Mouse (Mus musculus): Measurements from ENCODE around the gene Vwa3a. TPM values are rescaled to one million over a fixed set of nuclear protein-coding genes. Genes with fewer than 3 reads are reported as not detected.

Vwa3a gene
- polyA plus RNA-seq, 1 experiment, result 0.03 TPM

DNA sequence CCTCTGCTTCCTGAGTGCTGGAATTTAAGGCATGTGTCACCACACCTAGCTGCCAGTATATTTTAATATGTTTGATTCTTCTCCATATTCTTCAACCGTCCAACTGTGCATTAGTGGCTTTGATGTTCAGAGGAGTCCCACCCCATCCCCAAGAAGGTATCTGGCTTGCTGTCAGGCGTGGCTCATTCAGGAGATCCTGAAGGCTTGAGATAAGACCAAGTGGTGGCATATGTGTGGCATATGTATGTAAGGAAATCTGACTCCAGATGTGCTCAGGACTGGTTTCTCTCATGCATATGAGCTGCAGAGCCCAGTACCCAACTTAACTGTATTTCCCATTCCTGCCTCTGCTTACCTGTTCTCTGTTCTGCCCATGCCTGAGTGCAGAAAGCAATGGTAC lies 38.9 kb downstream of the Vwa3a start:
- WGBS, result 33% methylated on average over 2 of the region's 2 CpGs
- H3K4me1 ChIP-seq (ENCODE audit: control insufficient read depth, insufficient read depth, insufficient read length, low read length), result no peaks in the 10 kb centered on the region
- H3K4me3 ChIP-seq (ENCODE audit: low read depth, low read length), result no peak overlapping the region
- TF ChIP-seq POLR2A (IDR thresholded peaks at IDR 0.05; ENCODE audit: low read depth, low read length) (no peak), CTCF (IDR thresholded peaks at IDR 0.05; ENCODE audit: extremely low read depth, insufficient read length, insufficient replicate concordance, low read depth, low read length) (no peak)
- no peak overlapping the region for H3K27ac ChIP-seq (ENCODE audit: insufficient read depth, low read depth, low read length)
- no peaks in the 10 kb centered on the region for H3K27me3 ChIP-seq (ENCODE audit: control insufficient read depth, insufficient read depth, low read length)
- no peaks in the 10 kb centered on the region for H3K36me3 ChIP-seq (ENCODE audit: control insufficient read depth, insufficient read depth, low read length)

- TF ChIP-seq CTCF (IDR thresholded peaks at IDR 0.05; ENCODE audit: extremely low read depth, insufficient read length, insufficient replicate concordance, low read depth, low read length) (no peak), POLR2A (IDR thresholded peaks at IDR 0.05; ENCODE audit: low read depth, low read length) (no peak)
- Histone ChIP-seq H3K27ac (ENCODE audit: insufficient read depth, low read depth, low read length) (no peak overlapping the region), H3K4me3 (ENCODE audit: low read depth, low read length) (no peak overlapping the region), H3K4me1 (ENCODE audit: control insufficient read depth, insufficient read depth, insufficient read length, low read length) (no peaks in the 10 kb centered on the region), H3K36me3 (ENCODE audit: control insufficient read depth, insufficient read depth, low read length) (no peaks in the 10 kb centered on the region), H3K27me3 (ENCODE audit: control insufficient read depth, insufficient read depth, low read length) (no peaks in the 10 kb centered on the region)
- WGBS, result 72% methylated on average over 4 of the region's 4 CpGs
Observed at GRCm38 (mm10) chr7:120795544-120795943, 56.4 kb downstream of the Vwa3a start.

- no peak for TF ChIP-seq CTCF (IDR thresholded peaks at IDR 0.05; ENCODE audit: extremely low read depth, insufficient read length, insufficient replicate concordance, low read depth, low read length)
- no peak for TF ChIP-seq POLR2A (IDR thresholded peaks at IDR 0.05; ENCODE audit: low read depth, low read length)
- H3K36me3 ChIP-seq (ENCODE audit: control insufficient read depth, insufficient read depth, low read length), result no peaks in the 10 kb centered on the region
- no peak overlapping the region for H3K4me3 ChIP-seq (ENCODE audit: low read depth, low read length)
- no peaks in the 10 kb centered on the region for H3K27me3 ChIP-seq (ENCODE audit: control insufficient read depth, insufficient read depth, low read length)
- 65% methylated on average over 3 of the region's 3 CpGs for WGBS
- H3K27ac ChIP-seq (ENCODE audit: insufficient read depth, low read depth, low read length), result no peak overlapping the region
- no peaks in the 10 kb centered on the region for H3K4me1 ChIP-seq (ENCODE audit: control insufficient read depth, insufficient read depth, insufficient read length, low read length)
Observed at GRCm38 (mm10) chr7:120796369-120796768, 57.3 kb downstream of the Vwa3a start.

DNA sequence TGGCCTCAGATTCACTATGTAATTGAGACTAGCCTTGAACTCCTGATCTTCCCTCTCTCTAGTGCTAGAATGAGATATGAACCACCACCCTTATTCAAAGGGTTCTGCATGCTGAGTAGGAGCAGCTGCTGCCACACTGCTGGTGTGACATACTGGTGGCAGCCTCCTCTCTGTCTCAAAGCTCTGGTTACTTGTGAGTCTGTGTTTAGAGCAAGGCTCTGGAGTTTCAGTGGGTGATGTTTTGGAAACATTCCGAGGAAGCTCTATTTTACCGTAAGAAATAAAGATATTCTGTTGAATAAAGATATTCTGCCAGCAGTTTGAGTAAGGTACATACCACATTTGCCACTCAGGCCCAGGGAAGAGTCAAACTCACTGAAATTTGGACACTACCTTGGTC lies 64.2 kb downstream of the Vwa3a start:
- 92% methylated on average over 2 of the region's 2 CpGs for WGBS
- H3K36me3 ChIP-seq (ENCODE audit: control insufficient read depth, insufficient read depth, low read length), result no peaks in the 10 kb centered on the region
- TF ChIP-seq CTCF (IDR thresholded peaks at IDR 0.05; ENCODE audit: extremely low read depth, insufficient read length, insufficient replicate concordance, low read depth, low read length) (no peak), POLR2A (IDR thresholded peaks at IDR 0.05; ENCODE audit: low read depth, low read length) (no peak)

GRCm38 (mm10) chr7:120809705-120810104 lies 70.6 kb downstream of the Vwa3a start:
- Histone ChIP-seq H3K36me3 (ENCODE audit: control insufficient read depth, insufficient read depth, low read length) (no peaks in the 10 kb centered on the region), H3K4me1 (ENCODE audit: control insufficient read depth, insufficient read depth, insufficient read length, low read length) (peaks cover 3% of the 10 kb centered on the region; the same call in 1 of the 2 replicates), H3K27ac (ENCODE audit: insufficient read depth, low read depth, low read length) (no peak overlapping the region), H3K27me3 (ENCODE audit: control insufficient read depth, insufficient read depth, low read length) (0 out of 2 replicates have a peak, but pooled peaks cover 4% of the 10 kb centered on the region), H3K4me3 (ENCODE audit: low read depth, low read length) (peak overlapping the region; percentile 23; the same call in 1 of the 2 replicates)
- TF ChIP-seq POLR2A (IDR thresholded peaks at IDR 0.05; ENCODE audit: low read depth, low read length) (no peak), CTCF (IDR thresholded peaks at IDR 0.05; ENCODE audit: extremely low read depth, insufficient read length, insufficient replicate concordance, low read depth, low read length) (no peak)
- 8% methylated on average over 27 of the region's 27 CpGs for WGBS

More for the DNA sequence above, 64.2 kb downstream of the Vwa3a start:
- Histone ChIP-seq H3K27ac (ENCODE audit: insufficient read depth, low read depth, low read length) (no peak overlapping the region), H3K27me3 (ENCODE audit: control insufficient read depth, insufficient read depth, low read length) (no peaks in the 10 kb centered on the region), H3K4me1 (ENCODE audit: control insufficient read depth, insufficient read depth, insufficient read length, low read length) (no peaks in the 10 kb centered on the region), H3K4me3 (ENCODE audit: low read depth, low read length) (no peak overlapping the region)

DNA sequence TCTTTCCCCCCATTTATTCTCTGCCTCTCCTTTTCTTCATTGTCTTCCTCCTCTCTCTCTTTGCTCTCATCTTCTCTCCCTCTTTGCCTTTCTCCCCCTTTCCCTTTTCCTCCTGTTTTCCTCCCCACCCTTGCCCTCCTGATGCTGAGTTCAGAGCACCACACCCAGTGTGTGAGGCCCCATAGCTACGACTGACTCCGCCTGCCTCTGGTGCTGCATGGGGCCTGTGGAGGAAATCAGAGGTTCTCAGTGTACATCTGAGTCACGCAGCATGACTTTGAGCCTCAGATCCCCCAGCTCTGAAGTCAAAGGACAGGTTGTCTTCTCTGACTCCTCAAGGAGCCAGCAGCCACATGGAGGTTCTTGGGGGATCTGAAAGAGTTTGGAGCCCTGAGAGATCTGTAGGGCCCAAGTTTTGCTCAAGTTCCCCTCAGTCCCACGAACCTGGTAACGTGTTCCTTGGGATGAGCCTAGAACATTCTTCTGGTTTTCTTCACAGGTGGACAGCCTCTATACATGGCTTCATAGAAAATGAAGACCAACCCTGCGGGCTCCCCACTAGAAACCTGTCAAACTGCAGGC lies 72.8 kb downstream of the Vwa3a start, which contains the start of gene Gm5737:
TSS of gene Gm5737 (plus strand) at position 532 of the 582 bp plus-strand sequence.
- Histone ChIP-seq H3K27ac (ENCODE audit: insufficient read depth, low read depth, low read length) (no peak within 1 kb of the TSS), H3K36me3 (ENCODE audit: control insufficient read depth, insufficient read depth, low read length) (no peaks in the 10 kb centered on the region), H3K4me3 (ENCODE audit: low read depth, low read length) (no peak within 1 kb of the TSS), H3K4me1 (ENCODE audit: control insufficient read depth, insufficient read depth, insufficient read length, low read length) (peaks cover 3% of the 10 kb centered on the region; the same call in 1 of the 2 replicates), H3K27me3 (ENCODE audit: control insufficient read depth, insufficient read depth, low read length) (0 out of 2 replicates have a peak, but pooled peaks cover 4% of the 10 kb centered on the region)
- WGBS, result 67% methylated on average over 6 of the region's 6 CpGs
- TF ChIP-seq CTCF (IDR thresholded peaks at IDR 0.05; ENCODE audit: extremely low read depth, insufficient read length, insufficient replicate concordance, low read depth, low read length) (no peak), POLR2A (IDR thresholded peaks at IDR 0.05; ENCODE audit: low read depth, low read length) (no peak)

GRCm38 (mm10) chr7:120817552-120817951 lies 78.4 kb downstream of the Vwa3a start:
- no peak overlapping the region for H3K4me3 ChIP-seq (ENCODE audit: low read depth, low read length)
- TF ChIP-seq CTCF (IDR thresholded peaks at IDR 0.05; ENCODE audit: extremely low read depth, insufficient read length, insufficient replicate concordance, low read depth, low read length) (no peak), POLR2A (IDR thresholded peaks at IDR 0.05; ENCODE audit: low read depth, low read length) (no peak)
- H3K27ac ChIP-seq (ENCODE audit: insufficient read depth, low read depth, low read length), result no peak overlapping the region
- no peaks in the 10 kb centered on the region for H3K4me1 ChIP-seq (ENCODE audit: control insufficient read depth, insufficient read depth, insufficient read length, low read length)
- no peaks in the 10 kb centered on the region for H3K36me3 ChIP-seq (ENCODE audit: control insufficient read depth, insufficient read depth, low read length)
- 81% methylated on average over 6 of the region's 6 CpGs for WGBS
- H3K27me3 ChIP-seq (ENCODE audit: control insufficient read depth, insufficient read depth, low read length), result no peaks in the 10 kb centered on the region

Measured in small intestine, adult 2 months (tissue).